Mouse (Mus musculus) layer of hippocampus, adult 8-10 months (tissue): ENCODE measurements around the gene Zfp607a. TPM values are rescaled to one million over a fixed set of nuclear protein-coding genes. Genes with fewer than 3 reads are reported as not detected.

Experiments
- total RNA-seq, 4 experiments: library from RNA; stranded (reverse); gene quantifications; 2 replicates each; pipeline ENCODE4 v1.2.4; 2022

Zfp607a gene
- total RNA-seq, 4 experiments from 2014 or later = 2.6 to 3.2 (median 2.9) TPM

Other genes with a start within 250 kb of the Zfp607a start
- gene Ttc9b, start 203.6 kb upstream of the Zfp607a start, total RNA-seq = 10 to 100 TPM; 37.0 to 42.0 (median 41.1) TPM
- gene Map3k10, start 182.9 kb upstream of the Zfp607a start, total RNA-seq = 100 to 1,000 TPM; 140 to 155 (median 146) TPM
- 10 to 100 TPM in 2 of 4 experiments, 1 to 10 TPM in 2; 9.6 to 13.5 (median 10.5) TPM for gene Zfp607b, start 168.2 kb upstream of the Zfp607a start, total RNA-seq
- 10 to 100 TPM; 37.9 to 43.5 (median 41.4) TPM for gene Zfp60, start 126.1 kb upstream of the Zfp607a start, total RNA-seq
- 10 to 100 TPM in 1 of 4 experiments, 1 to 10 TPM in 3; 8.6 to 10.6 (median 9.3) TPM for gene Zfp626, start 50.3 kb upstream of the Zfp607a start, total RNA-seq
- 1 to 10 TPM; 3.8 to 4.9 (median 4.3) TPM for gene Zfp59, start 18.9 kb upstream of the Zfp607a start, total RNA-seq
- 10 to 100 TPM; 17.8 to 20.6 (median 18.9) TPM for gene Zfp974, start 71.9 kb downstream of the Zfp607a start, total RNA-seq
- gene Zfp780b, start 121.6 kb downstream of the Zfp607a start, total RNA-seq = 10 to 100 TPM; 20.2 to 23.6 (median 21.4) TPM
- gene Zfp850, start 156.6 kb downstream of the Zfp607a start, total RNA-seq = 1 to 10 TPM; 5.4 to 8.6 (median 6.5) TPM
- 100 to 1,000 TPM; 130 to 135 (median 134) TPM for gene Psmc4, start 192.6 kb downstream of the Zfp607a start, total RNA-seq
- 1 to 10 TPM; 1.3 to 1.8 (median 1.7) TPM for gene Fcgbp, start 213.7 kb downstream of the Zfp607a start, total RNA-seq